Mouse (Mus musculus) adrenal gland, adult 2 months (tissue): ENCODE results near the gene Tspyl3. TPM values are rescaled to one million over a fixed set of nuclear protein-coding genes. Genes with fewer than 3 reads are reported as not detected.
"Not testable (repeated sequence)": the region's sequence is repeated elsewhere in the genome, so short reads cannot be mapped to it uniquely, and the experiment has no call there.

Experiments
- DNase-seq: peaks from one replicate; pipeline ENCODE4 v3.0.0; 2021
- long read RNA-seq: library from polyadenylated mRNA; stranded (forward); transcript quantifications from one replicate; pipeline ENCODE4 v2.0.0, GENCODE M21; 2021
- polyA plus RNA-seq: library from polyadenylated mRNA; depleted of rRNA; stranded (reverse); fragments of >200 nt; gene quantifications from 2 replicates; pipeline ENCODE4 v1.2.3, GENCODE M21; 2012; rRNA removed
- total RNA-seq, 2 experiments: library from RNA; stranded (reverse); gene quantifications; 2 replicates each; pipeline ENCODE4 v1.2.3; 2021

Tspyl3 gene
- total RNA-seq: 1 to 10 TPM; 1.9 to 3.9 TPM
- 3.6 and 4.0 TPM in 2 replicates for polyA plus RNA-seq
- long read RNA-seq, partial matches to known transcripts: 0 of 4 reads
- long read RNA-seq, other reads (novel, unspliced or antisense): 0 of 4 reads

- peak; percentile 41 for DNase-seq
Observed at GRCm38 (mm10) chr2:153224946-153225594, at the start of gene Tspyl3. Gene Tspyl3, minus strand, starts transcription at chr2:153225441.

- peak; percentile 79 for DNase-seq
Observed at GRCm38 (mm10) chr2:153274919-153275247, 49.6 kb upstream of the Tspyl3 start.

GRCm38 (mm10) chr2:153274200-153274918, 49.1 kb upstream of the Tspyl3 start:
- DNase-seq: not testable (repeated sequence)

GRCm38 (mm10) chr2:153270231-153270915, 45.1 kb upstream of the Tspyl3 start:
- DNase-seq: not testable (repeated sequence)

GRCm38 (mm10) chr2:153267331-153267730, 42.1 kb upstream of the Tspyl3 start:
- DNase-seq: no peak

GRCm38 (mm10) chr2:153263053-153263452, 37.8 kb upstream of the Tspyl3 start:
- DNase-seq: no peak

- no peak for DNase-seq
Observed at GRCm38 (mm10) chr2:153259864-153260674, 34.8 kb upstream of the Tspyl3 start.

GRCm38 (mm10) chr2:153259030-153259863, 34.0 kb upstream of the Tspyl3 start:
- DNase-seq: no peak

GRCm38 (mm10) chr2:153256604-153257003, 31.4 kb upstream of the Tspyl3 start:
- DNase-seq: no peak

GRCm38 (mm10) chr2:153249751-153250150, 24.5 kb upstream of the Tspyl3 start:
- DNase-seq: no peak

- peak; percentile 58 for DNase-seq
Observed at GRCm38 (mm10) chr2:153242156-153242555, 16.9 kb upstream of the Tspyl3 start.

GRCm38 (mm10) chr2:153241250-153242014, 16.2 kb upstream of the Tspyl3 start, which contains the start of the genes Plagl2 and Pofut1:
Gene Plagl2, minus strand, starts transcription at chr2:153241426.
Gene Pofut1, plus strand, starts transcription at chr2:153241533.
- peak; percentile 96 for DNase-seq

GRCm38 (mm10) chr2:153240701-153241235, 15.5 kb upstream of the Tspyl3 start:
- DNase-seq: no peak

GRCm38 (mm10) chr2:153239860-153240480, 14.7 kb upstream of the Tspyl3 start:
- peak; percentile 57 for DNase-seq

GRCm38 (mm10) chr2:153239021-153239859, 14.0 kb upstream of the Tspyl3 start:
- DNase-seq: no peak

GRCm38 (mm10) chr2:153238406-153238805, 13.2 kb upstream of the Tspyl3 start:
- peak; percentile 56 for DNase-seq

- DNase-seq: no peak
Observed at GRCm38 (mm10) chr2:153237891-153238290, 12.7 kb upstream of the Tspyl3 start.

- no peak for DNase-seq
Observed at GRCm38 (mm10) chr2:153237193-153237592, 12.0 kb upstream of the Tspyl3 start.
